Mouse (Mus musculus): Measurements from ENCODE around the gene Kcnab1. TPM values are rescaled to one million over a fixed set of nuclear protein-coding genes. Genes with fewer than 3 reads are reported as not detected.

Gene Kcnab1
- polyA plus RNA-seq, 1 experiment from 2014 or later: 16.3 TPM

DNA sequence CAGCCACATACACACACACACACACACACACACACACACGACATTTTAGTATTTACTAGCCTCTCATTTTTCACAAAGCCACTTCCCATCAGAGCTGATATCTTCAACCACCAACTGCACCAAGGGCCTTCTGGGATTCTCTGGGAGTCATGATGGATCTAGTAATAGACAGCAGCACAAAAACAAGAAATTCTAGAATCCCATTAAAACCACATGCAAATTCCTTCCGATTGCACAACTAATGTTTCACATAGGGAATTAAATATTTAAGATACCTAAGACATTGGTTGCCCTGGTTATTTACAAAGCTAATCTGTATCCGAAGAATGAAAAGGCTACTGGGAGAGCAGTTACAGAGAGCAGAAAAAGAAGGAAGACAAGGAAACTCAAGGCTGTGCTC, 29.6 kb downstream of the Kcnab1 start:
- Histone ChIP-seq H3K27me3 (replicated peaks) (no peaks in the 10 kb centered on the region), H3K4me2 (no peak overlapping the region), H3K9me3 (replicated peaks) (no peaks in the 10 kb centered on the region), H3K4me3 (replicated peaks) (no peak overlapping the region), H3K4me1 (no peaks in the 10 kb centered on the region), H3K27ac (replicated peaks) (no peak overlapping the region), H3K9ac (replicated peaks) (no peak overlapping the region), H3K36me3 (no peaks in the 10 kb centered on the region)
- no peak for ATAC-seq (ENCODE audit: low FRiP score)
- 86% methylated on average over 3 of the region's 3 CpGs for WGBS

DNA sequence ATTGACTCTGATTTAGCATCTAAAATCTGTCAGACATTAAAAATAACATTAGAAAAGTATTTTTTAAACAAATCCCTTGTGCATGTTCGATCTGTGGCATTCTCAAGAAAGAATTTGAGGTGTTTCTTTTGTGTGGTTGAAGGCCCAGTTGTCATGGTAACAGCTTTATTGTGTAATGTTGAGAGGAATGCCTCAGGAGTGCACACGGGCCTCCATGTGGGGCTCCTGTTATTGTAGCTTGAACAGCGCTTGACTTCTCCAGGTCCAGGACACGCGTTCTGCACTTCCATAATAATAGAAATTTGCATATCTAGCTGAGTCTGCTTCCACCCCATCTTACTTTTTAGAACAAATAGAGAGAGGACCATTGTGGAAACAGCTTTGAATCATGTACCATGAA, 36.0 kb downstream of the Kcnab1 start:
- no peak overlapping the region for H3K4me2 ChIP-seq
- no peak overlapping the region for H3K27ac ChIP-seq (replicated peaks)
- no peaks in the 10 kb centered on the region for H3K36me3 ChIP-seq
- H3K4me3 ChIP-seq (replicated peaks): no peak overlapping the region
- no peak overlapping the region for H3K9ac ChIP-seq (replicated peaks)
- H3K27me3 ChIP-seq (replicated peaks): no peaks in the 10 kb centered on the region
- peak; percentile 59 for ATAC-seq (ENCODE audit: low FRiP score)
- H3K4me1 ChIP-seq: no peaks in the 10 kb centered on the region
- 31% methylated on average over 5 of the region's 5 CpGs for WGBS
- no peaks in the 10 kb centered on the region for H3K9me3 ChIP-seq (replicated peaks)

DNA sequence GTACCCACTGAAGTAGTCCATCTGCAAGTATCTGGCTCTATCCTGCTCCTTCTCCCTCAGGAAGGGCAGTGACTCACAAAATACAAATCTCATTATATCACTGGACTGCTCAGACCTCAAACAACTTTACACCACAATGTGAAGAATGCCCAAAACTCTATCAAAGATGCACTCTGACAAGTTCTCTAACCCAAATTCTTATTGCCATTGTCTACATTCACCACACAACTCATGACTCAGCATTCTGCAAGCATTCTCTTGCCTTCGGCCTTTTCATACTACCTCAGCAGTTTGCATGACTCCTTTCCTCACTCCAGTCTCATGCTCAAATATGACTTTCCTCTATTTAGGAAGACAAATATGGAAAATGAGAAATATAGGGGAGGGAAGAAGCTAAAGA, 42.6 kb downstream of the Kcnab1 start:
- Histone ChIP-seq H3K4me2 (no peak overlapping the region), H3K36me3 (no peaks in the 10 kb centered on the region), H3K9ac (replicated peaks) (no peak overlapping the region), H3K4me3 (replicated peaks) (no peak overlapping the region), H3K9me3 (replicated peaks) (no peaks in the 10 kb centered on the region), H3K27ac (replicated peaks) (no peak overlapping the region), H3K27me3 (replicated peaks) (no peaks in the 10 kb centered on the region), H3K4me1 (no peaks in the 10 kb centered on the region)
- no peak for ATAC-seq (ENCODE audit: low FRiP score)
- WGBS: 77% methylated on average over 1 of the region's 1 CpGs

DNA sequence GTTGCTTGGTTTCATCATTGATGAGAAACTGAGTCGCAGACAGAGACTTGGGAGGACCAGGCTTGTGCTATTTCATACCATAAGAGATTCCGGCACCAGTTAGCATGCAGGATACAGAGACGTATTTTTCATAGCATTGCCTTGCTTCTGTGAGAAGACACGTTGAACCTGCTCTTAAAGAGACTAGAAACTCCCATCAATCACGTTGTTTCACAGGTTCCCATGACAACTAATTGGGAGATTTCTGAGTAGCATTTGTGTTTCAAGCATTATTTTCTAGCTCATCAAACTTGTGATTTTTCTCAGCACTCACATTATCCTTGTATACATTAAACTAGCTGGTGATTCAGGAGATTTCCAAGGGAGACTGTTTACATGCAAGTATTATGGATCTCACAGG, 63.8 kb downstream of the Kcnab1 start:
- no peak overlapping the region for H3K27ac ChIP-seq (replicated peaks)
- H3K4me1 ChIP-seq: no peaks in the 10 kb centered on the region
- no peak overlapping the region for H3K4me3 ChIP-seq (replicated peaks)
- WGBS: 64% methylated on average over 5 of the region's 5 CpGs
- ATAC-seq (ENCODE audit: low FRiP score): peak; percentile 19; the same call in 1 of the 2 replicates
- no peaks in the 10 kb centered on the region for H3K9me3 ChIP-seq (replicated peaks)
- no peaks in the 10 kb centered on the region for H3K27me3 ChIP-seq (replicated peaks)
- H3K36me3 ChIP-seq: no peaks in the 10 kb centered on the region
- H3K9ac ChIP-seq (replicated peaks): no peak overlapping the region
- no peak overlapping the region for H3K4me2 ChIP-seq

DNA sequence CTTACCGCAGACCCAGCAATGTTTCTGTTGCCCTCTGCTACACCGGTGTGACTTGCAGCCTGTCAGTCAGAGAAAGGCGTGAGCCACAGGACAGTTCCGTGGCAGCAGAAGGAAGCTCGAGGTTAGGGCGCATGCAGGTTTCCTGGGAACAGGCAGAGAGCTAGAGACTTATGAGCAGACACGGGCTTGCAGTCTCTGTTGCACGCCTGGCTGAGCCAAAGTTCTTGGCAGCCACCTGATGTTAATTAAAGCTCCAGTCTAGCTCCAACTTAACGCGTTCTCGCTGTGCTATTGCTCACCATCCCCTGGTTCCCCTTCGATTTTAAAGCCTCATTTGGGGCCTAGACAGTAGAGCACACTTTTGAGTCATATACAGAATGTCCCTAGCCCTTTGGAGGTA, 65.4 kb downstream of the Kcnab1 start:
- H3K36me3 ChIP-seq: no peaks in the 10 kb centered on the region
- no peaks in the 10 kb centered on the region for H3K27me3 ChIP-seq (replicated peaks)
- no peak overlapping the region for H3K4me2 ChIP-seq
- H3K4me3 ChIP-seq (replicated peaks): no peak overlapping the region
- H3K9me3 ChIP-seq (replicated peaks): no peaks in the 10 kb centered on the region
- no peak for ATAC-seq (ENCODE audit: low FRiP score)
- no peak overlapping the region for H3K27ac ChIP-seq (replicated peaks)
- no peak overlapping the region for H3K9ac ChIP-seq (replicated peaks)
- 73% methylated on average over 12 of the region's 12 CpGs for WGBS
- no peaks in the 10 kb centered on the region for H3K4me1 ChIP-seq

DNA sequence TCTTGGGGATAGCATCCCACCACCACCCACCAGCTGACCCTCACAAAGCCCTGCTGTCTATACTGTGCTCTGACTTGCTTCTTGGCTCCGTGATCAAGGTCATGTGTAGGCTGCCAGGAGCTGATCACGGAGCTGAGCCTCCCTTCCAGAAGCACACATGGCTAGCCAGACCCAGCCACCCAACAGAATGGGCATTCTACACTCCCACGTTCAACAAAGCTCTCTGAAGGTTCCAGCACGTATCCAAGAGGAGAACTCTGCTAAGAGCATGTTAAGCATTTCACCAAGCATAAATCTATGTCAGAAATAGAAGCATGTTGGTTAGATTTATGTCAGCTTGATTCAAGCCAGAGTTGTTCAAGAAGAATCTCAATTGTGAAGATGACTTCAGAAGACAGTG, 66.6 kb downstream of the Kcnab1 start:
- Histone ChIP-seq H3K27ac (replicated peaks) (no peak overlapping the region), H3K4me2 (no peak overlapping the region), H3K36me3 (no peaks in the 10 kb centered on the region), H3K4me1 (no peaks in the 10 kb centered on the region), H3K9ac (replicated peaks) (no peak overlapping the region), H3K27me3 (replicated peaks) (no peaks in the 10 kb centered on the region), H3K4me3 (replicated peaks) (no peak overlapping the region), H3K9me3 (replicated peaks) (no peaks in the 10 kb centered on the region)
- no peak for ATAC-seq (ENCODE audit: low FRiP score)
- WGBS: 81% methylated on average over 4 of the region's 4 CpGs

DNA sequence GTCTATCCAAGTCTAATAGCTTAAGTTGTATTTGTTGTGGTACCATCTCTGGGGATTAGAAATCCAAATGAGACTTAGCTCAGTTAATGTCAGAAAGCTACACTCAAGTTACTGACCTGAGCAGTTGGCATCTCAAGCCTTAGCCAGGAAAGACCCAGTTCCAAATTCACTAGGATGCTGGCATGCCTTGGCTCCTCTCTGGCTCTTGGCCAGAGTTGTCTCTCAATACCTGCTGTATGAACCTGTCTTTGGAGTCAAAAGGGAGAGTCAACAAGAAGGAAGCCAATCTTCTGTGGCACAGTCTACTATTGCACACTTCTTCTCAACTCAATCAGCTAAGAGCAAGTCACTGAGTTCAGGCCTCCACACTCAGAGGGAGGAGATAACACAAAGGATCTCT, 67.7 kb downstream of the Kcnab1 start:
- no peak overlapping the region for H3K9ac ChIP-seq (replicated peaks)
- H3K4me1 ChIP-seq: no peaks in the 10 kb centered on the region
- H3K4me2 ChIP-seq: no peak overlapping the region
- ATAC-seq (ENCODE audit: low FRiP score): no peak
- H3K36me3 ChIP-seq: no peaks in the 10 kb centered on the region
- no peak overlapping the region for H3K4me3 ChIP-seq (replicated peaks)
- H3K27me3 ChIP-seq (replicated peaks): no peaks in the 10 kb centered on the region
- H3K27ac ChIP-seq (replicated peaks): no peak overlapping the region
- no peaks in the 10 kb centered on the region for H3K9me3 ChIP-seq (replicated peaks)

DNA sequence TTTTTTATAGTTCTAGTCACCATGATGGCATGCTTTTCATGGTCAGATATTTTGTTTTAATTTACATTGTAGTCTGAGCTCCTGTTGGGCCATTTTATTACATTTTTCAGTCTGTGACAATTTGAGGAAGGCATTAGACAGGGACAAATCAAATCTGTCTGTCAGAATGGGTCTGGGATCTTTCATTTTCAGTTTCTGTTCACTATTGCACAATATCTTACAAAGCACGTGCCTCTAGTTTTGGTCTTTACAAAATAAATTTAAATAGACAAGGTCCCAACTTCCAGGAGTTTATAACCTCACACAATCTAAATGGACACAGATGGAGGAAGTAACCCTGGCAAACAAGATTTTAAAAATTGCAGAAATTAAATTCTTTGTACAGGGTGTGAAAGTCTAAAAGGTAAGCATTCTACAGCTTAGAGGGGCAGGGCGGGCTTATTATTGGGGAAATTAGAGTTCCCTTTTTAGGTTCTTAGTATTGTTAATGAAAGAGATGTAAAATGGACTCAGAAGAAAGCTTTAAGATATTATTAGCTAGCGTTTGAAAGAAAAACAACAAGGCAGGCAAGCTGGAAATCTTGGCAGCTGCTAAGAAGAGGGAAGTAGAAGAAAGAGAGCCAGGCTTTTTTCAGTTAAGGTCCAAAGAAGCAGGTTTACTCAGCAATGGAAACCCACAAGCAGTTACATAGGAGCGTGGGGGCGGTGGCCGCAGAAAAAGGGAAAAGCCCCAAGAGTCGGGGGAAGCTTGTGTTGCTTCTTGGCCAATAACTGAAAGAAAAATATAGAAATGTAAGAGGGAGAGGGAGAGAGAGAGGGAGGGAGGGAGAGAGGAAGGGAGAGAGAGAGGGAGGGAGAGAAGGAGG, 78.9 kb downstream of the Kcnab1 start:
- WGBS: 77% methylated on average over 7 of the region's 7 CpGs
- H3K4me3 ChIP-seq (replicated peaks): no peak overlapping the region
- no peaks in the 10 kb centered on the region for H3K9me3 ChIP-seq (replicated peaks)
- no peaks in the 10 kb centered on the region for H3K4me1 ChIP-seq
- H3K4me2 ChIP-seq: no peak overlapping the region
- H3K9ac ChIP-seq (replicated peaks): no peak overlapping the region
- no peak for ATAC-seq (ENCODE audit: low FRiP score)
- no peaks in the 10 kb centered on the region for H3K27me3 ChIP-seq (replicated peaks)
- no peak overlapping the region for H3K27ac ChIP-seq (replicated peaks)
- H3K36me3 ChIP-seq: no peaks in the 10 kb centered on the region

DNA sequence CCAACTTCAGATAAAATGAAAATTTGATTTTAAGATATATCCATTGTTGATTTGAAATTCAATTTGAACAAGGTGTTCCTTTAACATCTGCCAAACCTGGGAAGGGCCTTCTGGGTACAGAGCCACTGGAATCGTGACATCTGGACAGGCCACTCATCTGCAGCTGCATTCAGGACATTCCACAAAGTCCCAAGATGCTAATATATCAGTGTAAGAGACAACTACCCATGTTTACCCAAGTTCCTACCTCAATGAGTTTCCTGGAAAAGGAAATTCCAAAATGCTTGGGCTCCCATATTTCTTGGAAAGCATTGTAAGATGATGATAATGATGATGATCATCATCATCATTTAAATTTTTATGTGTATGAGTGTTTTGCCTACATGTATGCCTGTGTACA, 91.4 kb downstream of the Kcnab1 start:
- no peak overlapping the region for H3K27ac ChIP-seq (replicated peaks)
- ATAC-seq (ENCODE audit: low FRiP score): no peak
- WGBS: 76% methylated on average over 1 of the region's 1 CpGs
- no peaks in the 10 kb centered on the region for H3K9me3 ChIP-seq (replicated peaks)
- no peak overlapping the region for H3K4me3 ChIP-seq (replicated peaks)
- no peaks in the 10 kb centered on the region for H3K4me1 ChIP-seq
- no peaks in the 10 kb centered on the region for H3K27me3 ChIP-seq (replicated peaks)
- H3K36me3 ChIP-seq: no peaks in the 10 kb centered on the region
- no peak overlapping the region for H3K9ac ChIP-seq (replicated peaks)
- H3K4me2 ChIP-seq: no peak overlapping the region

DNA sequence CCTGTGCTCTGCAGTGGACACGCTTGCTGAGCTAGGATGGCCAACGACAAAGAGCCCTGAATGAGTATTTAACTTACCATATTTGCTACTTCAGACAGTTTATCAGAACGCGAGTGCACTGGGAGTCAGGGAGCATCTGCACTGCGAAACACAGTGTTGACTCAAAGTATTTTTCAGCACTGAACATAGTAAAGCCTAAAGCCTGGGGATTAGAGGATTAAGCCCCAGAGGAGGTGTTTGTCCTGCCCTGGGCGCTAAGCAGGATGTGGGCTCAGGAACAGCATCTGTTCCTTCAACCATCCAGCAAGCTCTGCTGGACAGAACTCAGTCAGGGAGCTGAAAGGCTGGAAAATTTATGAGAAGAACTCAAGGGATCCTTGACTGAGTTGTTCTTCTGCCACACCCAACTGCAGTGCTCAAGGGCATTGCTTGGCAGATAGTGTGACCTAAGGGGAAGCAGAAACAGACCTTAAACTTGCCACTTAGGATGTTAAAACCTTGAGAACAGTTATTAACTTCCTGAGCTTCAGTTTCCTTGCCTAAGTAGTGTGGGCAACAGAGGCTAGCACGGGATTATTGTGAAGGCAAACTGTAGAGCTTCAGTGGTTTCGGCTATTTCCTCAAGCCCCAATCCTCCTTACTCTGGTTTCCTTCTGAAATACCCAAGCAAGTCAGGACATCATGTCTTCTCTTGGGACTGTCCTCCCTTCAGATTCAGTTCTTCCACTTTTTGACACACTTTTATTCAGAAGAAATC, 94.4 kb downstream of the Kcnab1 start:
- Histone ChIP-seq H3K4me1 (no peaks in the 10 kb centered on the region), H3K27me3 (replicated peaks) (no peaks in the 10 kb centered on the region), H3K4me3 (replicated peaks) (no peak overlapping the region), H3K9me3 (replicated peaks) (no peaks in the 10 kb centered on the region), H3K4me2 (no peak overlapping the region), H3K9ac (replicated peaks) (no peak overlapping the region), H3K36me3 (no peaks in the 10 kb centered on the region), H3K27ac (replicated peaks) (no peak overlapping the region)
- ATAC-seq (ENCODE audit: low FRiP score): no peak
- 82% methylated on average over 8 of the region's 8 CpGs for WGBS

DNA sequence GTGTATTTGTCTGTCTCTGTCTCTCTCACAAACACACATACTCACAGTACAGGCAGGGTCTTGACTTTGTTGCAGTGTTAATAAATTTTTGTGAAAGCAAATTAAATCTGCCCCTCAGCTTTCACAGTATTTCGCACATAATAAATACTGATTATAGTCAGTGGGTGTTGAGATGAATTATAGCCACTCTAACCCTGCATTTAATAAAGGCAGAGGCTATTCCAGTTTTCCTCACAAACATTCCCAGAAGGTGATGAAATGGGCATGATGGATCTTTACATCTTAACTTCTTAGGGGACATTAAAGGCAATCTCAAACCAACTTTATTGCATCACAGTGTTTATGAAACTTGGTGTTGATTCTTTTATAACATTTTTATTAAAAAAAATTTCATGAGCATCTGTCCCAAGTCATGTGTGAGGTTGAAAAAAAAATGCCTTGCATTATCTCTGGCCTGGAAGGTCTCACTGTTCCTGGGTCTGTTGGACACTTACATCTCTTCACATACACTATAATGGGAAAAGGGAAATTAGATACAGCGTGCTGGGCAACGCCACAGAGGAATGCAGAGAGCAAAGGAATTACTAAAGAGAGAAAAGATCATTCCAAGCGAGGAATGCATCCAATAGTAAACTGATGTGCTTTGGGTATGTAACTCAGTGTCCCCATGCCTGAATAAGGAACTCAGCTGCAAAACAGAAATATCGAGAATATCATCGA, 95.3 kb downstream of the Kcnab1 start:
- no peaks in the 10 kb centered on the region for H3K9me3 ChIP-seq (replicated peaks)
- no peak overlapping the region for H3K4me3 ChIP-seq (replicated peaks)
- no peaks in the 10 kb centered on the region for H3K27me3 ChIP-seq (replicated peaks)
- ATAC-seq (ENCODE audit: low FRiP score): 0 out of 2 replicates have a peak, but pooled peaks have one; percentile 21
- no peaks in the 10 kb centered on the region for H3K4me1 ChIP-seq
- no peak overlapping the region for H3K4me2 ChIP-seq
- 50% methylated on average over 6 of the region's 6 CpGs for WGBS
- H3K36me3 ChIP-seq: no peaks in the 10 kb centered on the region
- no peak overlapping the region for H3K9ac ChIP-seq (replicated peaks)
- no peak overlapping the region for H3K27ac ChIP-seq (replicated peaks)

Data from neural tube, embryonic 15.5 days (tissue).